Mouse (Mus musculus) gastrocnemius, adult 18-20 months (tissue): ENCODE data around the gene Fam209. TPM values are rescaled to one million over a fixed set of nuclear protein-coding genes. Genes with fewer than 3 reads are reported as not detected.

Experiments
- DNase-seq: peaks from one replicate; pipeline ENCODE4 v3.0.0; 2021; ENCODE audit warnings: low spot score
- total RNA-seq, 2 experiments: library from RNA; stranded (reverse); gene quantifications; 2 replicates each; pipeline ENCODE4 v1.2.3; 2021

Gene Fam209
- total RNA-seq, 2 experiments from 2014 or later = 0.34 TPM; not detected in 1

GRCm38 (mm10) chr2:172477350-172477749 lies 5.0 kb downstream of the Fam209 start:
- DNase-seq = no peak

- peak; percentile 64 for DNase-seq
Measured at GRCm38 (mm10) chr2:172477860-172478259, 5.5 kb downstream of the Fam209 start.

GRCm38 (mm10) chr2:172480296-172480695 lies 8.0 kb downstream of the Fam209 start:
- DNase-seq = no peak

GRCm38 (mm10) chr2:172481654-172482385 lies 9.5 kb downstream of the Fam209 start:
- no peak for DNase-seq

- DNase-seq = no peak
Measured at GRCm38 (mm10) chr2:172483766-172484413, 11.6 kb downstream of the Fam209 start.

GRCm38 (mm10) chr2:172484696-172485370 lies 12.5 kb downstream of the Fam209 start:
- DNase-seq = no peak

- DNase-seq = no peak
Measured at GRCm38 (mm10) chr2:172496736-172497345, 24.5 kb downstream of the Fam209 start.

- DNase-seq = no peak
Measured at GRCm38 (mm10) chr2:172498823-172499222, 26.5 kb downstream of the Fam209 start.

GRCm38 (mm10) chr2:172500752-172501316 lies 28.5 kb downstream of the Fam209 start:
- DNase-seq = no peak

GRCm38 (mm10) chr2:172501341-172501740 lies 29.0 kb downstream of the Fam209 start:
- DNase-seq = peak; percentile 6

- DNase-seq = no peak
Measured at GRCm38 (mm10) chr2:172502168-172502567, 29.8 kb downstream of the Fam209 start.

- no peak for DNase-seq
Measured at GRCm38 (mm10) chr2:172506121-172506520, 33.8 kb downstream of the Fam209 start.

GRCm38 (mm10) chr2:172510056-172510712 lies 37.9 kb downstream of the Fam209 start:
- no peak for DNase-seq

- no peak for DNase-seq
Measured at GRCm38 (mm10) chr2:172510899-172511298, 38.6 kb downstream of the Fam209 start.

- no peak for DNase-seq
Measured at GRCm38 (mm10) chr2:172516407-172516992, 44.2 kb downstream of the Fam209 start.

GRCm38 (mm10) chr2:172520616-172521371 lies 48.5 kb downstream of the Fam209 start:
- no peak for DNase-seq

GRCm38 (mm10) chr2:172522528-172522927 lies 50.2 kb downstream of the Fam209 start:
- DNase-seq = no peak
